Mouse (Mus musculus) C2C12 (cell line): ENCODE data around the gene Ankrd63. TPM values are rescaled to one million over a fixed set of nuclear protein-coding genes. Genes with fewer than 3 reads are reported as not detected.

Source experiments
- H3K27me3 ChIP-seq: one replicate; pipeline ENCODE4 v1.6.1; 2011; ENCODE audit not compliant: control insufficient read depth, insufficient read depth, insufficient read length
- H3K36me3 ChIP-seq: one replicate; pipeline ENCODE4 v1.6.1; 2011; ENCODE audit not compliant: control insufficient read depth, insufficient read depth
- H3K4me3 ChIP-seq: one replicate; pipeline ENCODE4 v1.5.1; 2011; ENCODE audit warnings: mild to moderate bottlenecking, control low read depth; ENCODE audit not compliant: poor library complexity, insufficient read depth, severe bottlenecking
- H3K79me2 ChIP-seq: one replicate; pipeline ENCODE4 v1.6.1; 2011; ENCODE audit not compliant: control insufficient read depth, insufficient read depth
- H3K79me3 ChIP-seq: one replicate; pipeline ENCODE4 v1.6.1; 2011; ENCODE audit warnings: low read depth, control low read depth
- H3ac ChIP-seq: one replicate; pipeline ENCODE3; 2011; ENCODE audit warnings: low read depth; ENCODE audit not compliant: control insufficient read depth, insufficient read length
- CEBPB ChIP-seq: IDR thresholded peaks from one replicate; pipeline ENCODE4 v1.6.1; 2011; ENCODE audit warnings: low read depth, mild to moderate bottlenecking, control low read depth, moderate library complexity
- CTCF ChIP-seq: IDR thresholded peaks from one replicate; pipeline ENCODE4 v1.5.1; 2011; ENCODE audit not compliant: control insufficient read depth, insufficient read depth, insufficient read length
- FOSL1 ChIP-seq: IDR thresholded peaks from one replicate; pipeline ENCODE4 v1.8.0; 2011; ENCODE audit warnings: mild to moderate bottlenecking, low read length; ENCODE audit not compliant: poor library complexity, insufficient read depth, severe bottlenecking
- MAX ChIP-seq: IDR thresholded peaks from one replicate; pipeline ENCODE4 v1.6.1; 2011; ENCODE audit warnings: mild to moderate bottlenecking, control low read depth
- MYOD1 ChIP-seq: IDR thresholded peaks from one replicate; pipeline ENCODE4 v1.6.1; 2011; ENCODE audit warnings: low read depth; ENCODE audit not compliant: control insufficient read depth, insufficient read length
- MYOG ChIP-seq: IDR thresholded peaks from one replicate; pipeline ENCODE4 v1.6.1; 2011; ENCODE audit not compliant: control insufficient read depth, insufficient read length; ENCODE audit errors: extremely low read depth
- USF1 ChIP-seq: IDR thresholded peaks from one replicate; pipeline ENCODE4 v1.6.1; 2011; ENCODE audit warnings: low read depth, mild to moderate bottlenecking, control low read depth, moderate library complexity
- polyA plus RNA-seq: library from polyadenylated mRNA; unstranded; fragments of >200 nt; fragmentation: generic; extraction: Trizol; gene quantifications from one replicate; pipeline ENCODE4 v1.2.1, GENCODE M21; 2012; ENCODE audit warnings: missing spikeins

The Ankrd63 gene
- polyA plus RNA-seq, 1 experiment = 0.02 TPM

GRCm38 (mm10) chr2:118689875-118690274, 13.9 kb downstream of the Ankrd63 start:
- H3K4me3 ChIP-seq = no peak overlapping the region
- no peaks in the 10 kb centered on the region for H3K36me3 ChIP-seq
- no peak overlapping the region for H3ac ChIP-seq
- no peaks in the 10 kb centered on the region for H3K79me2 ChIP-seq
- peaks cover 19% of the 10 kb centered on the region for H3K27me3 ChIP-seq
- TF ChIP-seq MYOD1 = no peak
- no peak for TF ChIP-seq FOSL1
- no peak for TF ChIP-seq CEBPB
- no peak for TF ChIP-seq CTCF
- TF ChIP-seq MAX = no peak
- no peak for TF ChIP-seq MYOG
- TF ChIP-seq USF1 = no peak
- no peaks in the 10 kb centered on the region for H3K79me3 ChIP-seq

- peaks cover 8% of the 10 kb centered on the region for H3K27me3 ChIP-seq
- no peaks in the 10 kb centered on the region for H3K36me3 ChIP-seq
- H3K79me3 ChIP-seq = no peaks in the 10 kb centered on the region
- no peaks in the 10 kb centered on the region for H3K79me2 ChIP-seq
- no peak overlapping the region for H3K4me3 ChIP-seq
- TF ChIP-seq MAX (no peak), CEBPB (no peak), MYOG (no peak), FOSL1 (no peak)
- no peak overlapping the region for H3ac ChIP-seq
Observed at GRCm38 (mm10) chr2:118687791-118688190, 16.0 kb downstream of the Ankrd63 start.

DNA sequence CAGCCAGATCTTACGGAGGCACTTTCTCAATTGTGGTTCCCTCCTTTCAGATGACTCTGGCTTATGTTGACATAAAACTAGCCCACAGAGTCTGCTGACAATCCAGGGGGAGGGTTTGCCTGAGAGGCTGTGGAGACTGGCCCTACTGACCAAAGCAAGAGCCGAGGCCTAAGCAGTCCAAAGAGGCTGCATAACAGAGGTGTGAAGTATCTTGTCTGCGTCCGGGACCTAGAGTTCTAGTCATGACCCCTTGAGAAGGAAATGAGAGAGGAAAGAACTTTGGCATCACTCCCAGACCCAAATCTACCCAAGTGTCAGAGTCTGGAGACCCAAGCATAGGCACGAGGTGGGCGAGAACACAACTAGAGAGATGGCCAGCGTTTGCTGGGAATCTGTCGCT, 17.1 kb downstream of the Ankrd63 start:
- Histone ChIP-seq H3K36me3 (no peaks in the 10 kb centered on the region), H3ac (no peak overlapping the region), H3K79me3 (no peaks in the 10 kb centered on the region), H3K4me3 (no peak overlapping the region), H3K79me2 (no peaks in the 10 kb centered on the region), H3K27me3 (peaks cover 8% of the 10 kb centered on the region)
- TF ChIP-seq USF1 (no peak), FOSL1 (no peak), CTCF (no peak), CEBPB (no peak), MAX (no peak), MYOD1 (no peak), MYOG (no peak)

- no peaks in the 10 kb centered on the region for H3K79me2 ChIP-seq
- no peak overlapping the region for H3K4me3 ChIP-seq
- no peaks in the 10 kb centered on the region for H3K79me3 ChIP-seq
- no peaks in the 10 kb centered on the region for H3K36me3 ChIP-seq
- no peak overlapping the region for H3ac ChIP-seq
- TF ChIP-seq FOSL1 (no peak), MYOG (no peak), CTCF (no peak), MYOD1 (no peak), MAX (no peak), CEBPB (no peak), USF1 (no peak)
- H3K27me3 ChIP-seq = peaks cover 8% of the 10 kb centered on the region
Observed at GRCm38 (mm10) chr2:118685088-118685487, 18.7 kb downstream of the Ankrd63 start.

DNA sequence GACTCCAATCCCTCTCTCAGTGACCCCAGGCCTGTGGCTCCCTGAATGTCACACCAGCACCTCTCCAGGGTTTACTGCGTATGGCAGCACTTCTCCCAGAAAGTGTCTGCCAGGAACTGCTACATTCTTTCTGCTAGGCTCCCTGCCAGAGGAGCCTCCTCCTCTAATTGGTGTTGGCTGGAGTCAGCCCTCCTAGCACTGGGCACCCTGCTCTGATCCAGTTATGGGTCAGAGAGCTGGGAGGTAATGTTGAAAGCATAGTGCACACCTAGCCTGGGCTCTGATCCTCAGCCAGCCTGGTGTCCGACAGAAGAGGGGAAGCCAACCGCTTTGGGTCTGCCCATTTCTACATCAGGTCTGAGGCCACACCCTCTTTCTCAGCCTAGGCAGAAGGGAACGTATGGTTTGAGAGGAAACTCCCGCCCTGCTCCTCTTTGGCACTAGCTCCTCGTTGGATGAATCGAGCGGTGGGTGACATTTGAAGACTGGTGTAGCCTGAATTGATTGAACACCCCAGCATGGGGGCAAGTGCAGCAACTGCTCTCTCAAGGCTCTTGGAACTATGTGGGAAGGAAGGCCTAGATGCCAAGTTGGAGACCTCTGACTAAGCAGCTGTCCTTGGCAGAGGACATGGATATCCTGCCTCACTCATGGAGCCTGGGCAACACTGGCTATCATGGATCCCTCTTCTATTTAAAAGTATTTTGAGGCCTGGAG, 21.1 kb downstream of the Ankrd63 start:
- TF ChIP-seq FOSL1 = no peak
- Histone ChIP-seq H3K79me2 (no peaks in the 10 kb centered on the region), H3K4me3 (no peak overlapping the region), H3K27me3 (peaks cover 9% of the 10 kb centered on the region), H3K79me3 (no peaks in the 10 kb centered on the region), H3ac (no peak overlapping the region), H3K36me3 (no peaks in the 10 kb centered on the region)

GRCm38 (mm10) chr2:118680926-118681325, 22.8 kb downstream of the Ankrd63 start:
- no peak for TF ChIP-seq MYOD1
- TF ChIP-seq FOSL1 = no peak
- no peak for TF ChIP-seq CEBPB
- no peak for TF ChIP-seq USF1
- no peak for TF ChIP-seq MYOG
- TF ChIP-seq MAX = no peak
- TF ChIP-seq CTCF = no peak
- Histone ChIP-seq H3K36me3 (no peaks in the 10 kb centered on the region), H3K79me3 (no peaks in the 10 kb centered on the region), H3K79me2 (no peaks in the 10 kb centered on the region), H3K27me3 (peaks cover 22% of the 10 kb centered on the region), H3ac (no peak overlapping the region), H3K4me3 (no peak overlapping the region)
